Mouse (Mus musculus): ENCODE data around the gene Ap1m2.

The Ap1m2 gene

DNA sequence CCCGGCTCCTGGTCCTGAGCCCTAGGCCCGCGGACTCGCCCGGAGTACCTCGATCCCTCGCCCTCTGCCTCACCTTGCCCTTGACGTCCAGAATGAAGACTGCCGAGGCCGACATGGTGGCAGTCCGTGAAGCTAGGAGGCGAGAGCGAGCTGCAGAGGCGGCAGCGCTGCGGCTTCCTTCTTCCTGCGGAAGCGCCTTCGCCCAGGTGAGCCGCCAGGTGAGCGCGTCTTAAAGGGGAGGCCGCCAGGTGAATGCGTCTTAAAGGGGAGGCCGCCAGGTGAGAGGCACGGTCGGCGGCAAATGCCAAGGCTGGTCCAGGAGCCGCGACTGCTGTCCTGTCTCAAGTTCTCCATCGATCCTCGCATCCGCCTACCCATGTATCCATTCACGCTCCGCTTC is at the start of gene Ap1m2:
TSS of gene Ap1m2 (minus strand) at position 204 of the 400 bp plus-strand sequence.
- DNase-seq: no peak

DNA sequence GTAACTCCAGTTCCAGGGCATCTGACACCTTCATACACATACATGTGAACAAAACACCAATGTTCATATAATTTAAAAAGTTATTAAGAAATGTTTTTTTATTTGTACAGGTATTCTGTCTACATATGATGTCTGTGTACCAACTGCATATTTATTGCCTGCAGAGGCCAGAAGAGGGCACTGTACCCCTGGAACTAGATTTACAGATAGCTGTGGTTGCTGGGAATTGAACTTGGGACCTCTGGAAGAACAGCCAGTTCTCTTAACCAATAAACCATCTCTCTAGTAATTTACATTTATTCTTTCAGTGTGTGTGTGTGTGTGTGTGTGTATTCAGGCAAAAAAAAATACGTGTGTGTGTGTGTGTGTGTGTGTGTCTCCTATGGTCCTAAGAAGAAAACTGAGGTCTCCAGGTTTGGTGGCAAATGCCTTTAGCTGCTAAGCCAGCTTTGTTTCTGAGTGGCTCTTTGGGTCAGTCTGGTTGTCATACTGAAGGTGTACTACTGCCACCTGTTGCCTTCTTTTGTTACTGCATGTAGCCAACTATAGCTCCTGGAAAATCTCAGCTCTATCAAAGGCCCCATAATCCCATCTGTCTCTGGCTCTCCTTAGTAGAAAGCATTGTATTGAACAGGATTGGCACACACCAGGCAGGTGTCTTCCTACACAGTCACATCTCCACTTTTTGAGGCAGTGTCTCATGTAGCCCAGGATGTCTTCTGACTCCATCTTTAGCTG is 45.0 kb upstream of the Ap1m2 start:
- peak; percentile 35 to 52 for DNase-seq

DNA sequence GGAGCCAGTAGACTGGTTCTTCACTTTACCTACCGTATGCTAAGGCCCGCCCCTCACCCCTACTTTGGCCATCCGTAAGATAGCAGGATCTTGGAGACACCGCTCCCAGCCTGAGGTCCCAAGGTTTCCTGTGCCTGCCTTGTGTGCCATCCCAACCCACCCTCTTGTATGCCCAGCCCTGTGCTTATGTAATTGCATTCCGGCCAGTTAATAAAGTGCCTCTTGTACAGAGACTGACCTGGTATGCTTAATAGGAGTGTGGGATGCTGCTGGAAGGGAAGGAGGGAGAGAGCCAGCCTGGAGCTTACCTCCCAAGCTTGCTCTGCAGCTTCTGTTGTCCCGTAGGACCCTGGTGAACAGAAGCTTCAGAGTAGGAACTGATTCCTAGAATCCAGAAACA is 42.7 kb upstream of the Ap1m2 start:
- no peak for DNase-seq

DNA sequence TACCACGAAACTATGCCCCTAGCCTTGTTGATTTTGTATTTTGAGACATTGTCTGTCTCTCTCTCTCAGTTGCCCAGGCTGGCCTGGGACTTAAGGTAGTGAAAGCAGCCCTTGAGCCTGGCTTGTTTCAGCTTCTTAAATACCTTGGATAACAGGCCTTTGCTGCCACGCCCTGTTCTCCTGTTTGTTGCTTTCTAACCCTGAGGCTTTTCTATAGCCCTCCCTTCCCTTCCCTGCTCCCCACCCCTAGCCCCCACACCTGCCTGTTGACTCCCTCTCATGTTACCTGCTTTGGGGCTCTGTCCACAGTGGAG is 41.2 kb upstream of the Ap1m2 start:
- no peak for DNase-seq

DNA sequence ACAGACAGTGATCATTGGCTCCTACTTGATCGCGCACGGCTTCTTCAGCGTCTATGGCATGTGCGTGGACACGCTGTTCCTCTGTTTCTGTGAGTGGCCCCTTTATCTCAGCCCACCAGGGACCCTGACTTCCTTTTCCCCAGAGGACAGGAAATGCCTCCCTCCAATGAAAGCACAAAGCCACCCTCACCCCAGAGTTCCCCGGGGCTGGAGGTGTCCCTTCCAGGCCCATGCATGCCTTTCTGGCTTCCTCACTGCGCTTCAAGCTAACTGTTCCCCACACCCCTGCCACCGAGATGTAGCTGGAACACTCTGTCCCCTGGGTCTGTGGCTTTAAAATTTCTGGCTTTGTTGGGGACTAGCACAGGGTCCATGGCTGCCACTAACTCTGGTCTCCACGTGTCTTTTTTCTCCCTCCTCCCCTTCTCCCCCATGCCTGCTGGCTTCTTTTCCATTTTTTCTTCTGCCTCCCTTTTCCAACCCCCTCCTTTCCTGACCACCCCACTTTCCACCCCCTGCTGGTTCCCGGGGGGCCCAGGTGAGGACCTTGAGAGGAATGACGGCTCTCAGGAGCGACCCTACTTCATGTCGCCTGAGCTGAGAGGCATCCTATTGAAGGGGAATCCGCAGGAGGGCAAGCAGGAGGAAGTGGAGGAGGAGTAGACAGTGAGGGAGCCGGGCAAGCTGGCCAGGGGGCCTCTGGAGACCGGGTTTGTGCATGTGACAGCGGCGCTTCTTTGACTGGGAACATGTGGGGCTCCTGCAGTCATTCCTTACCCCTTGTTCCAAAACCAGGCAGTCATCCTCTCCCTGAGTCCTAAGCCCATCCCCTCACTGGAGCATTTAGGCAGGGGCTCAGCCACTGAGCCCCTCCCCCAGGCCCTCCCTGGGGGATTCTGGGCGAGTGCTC is 40.6 kb upstream of the Ap1m2 start:
- peak in 1 of 2 experiments; percentile 35 for DNase-seq

DNA sequence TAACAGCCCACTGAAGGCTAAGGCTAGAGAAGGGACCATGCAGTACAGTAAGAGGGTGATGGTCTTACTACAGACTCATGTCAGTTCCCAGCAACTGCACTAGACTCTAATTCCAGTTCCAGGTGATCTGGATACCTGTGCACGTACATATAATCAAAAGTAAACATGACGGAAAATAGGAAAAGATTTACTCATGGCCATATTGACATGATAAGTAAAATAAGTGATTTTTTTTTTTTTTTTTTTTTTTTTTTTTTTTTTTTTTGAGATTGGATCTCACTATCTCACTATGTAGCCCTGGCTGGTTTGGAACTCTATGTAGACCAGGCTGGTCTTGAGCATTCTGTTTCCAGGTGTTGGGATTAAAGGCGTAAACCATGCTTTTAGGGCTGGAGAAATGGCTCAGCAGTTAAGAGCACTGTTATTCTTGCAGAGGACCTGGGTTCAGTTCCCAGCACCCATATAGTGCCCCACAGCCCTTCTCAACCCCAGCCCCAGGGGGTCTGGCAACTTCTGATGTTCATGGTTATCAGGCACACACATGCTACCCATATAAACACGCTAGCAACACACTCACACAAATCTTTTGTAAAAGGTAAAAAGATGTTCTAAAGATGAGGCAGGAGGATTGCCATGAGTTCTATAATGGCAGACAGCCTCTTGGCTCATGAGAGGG is 39.7 kb upstream of the Ap1m2 start:
- DNase-seq: no peak

DNA sequence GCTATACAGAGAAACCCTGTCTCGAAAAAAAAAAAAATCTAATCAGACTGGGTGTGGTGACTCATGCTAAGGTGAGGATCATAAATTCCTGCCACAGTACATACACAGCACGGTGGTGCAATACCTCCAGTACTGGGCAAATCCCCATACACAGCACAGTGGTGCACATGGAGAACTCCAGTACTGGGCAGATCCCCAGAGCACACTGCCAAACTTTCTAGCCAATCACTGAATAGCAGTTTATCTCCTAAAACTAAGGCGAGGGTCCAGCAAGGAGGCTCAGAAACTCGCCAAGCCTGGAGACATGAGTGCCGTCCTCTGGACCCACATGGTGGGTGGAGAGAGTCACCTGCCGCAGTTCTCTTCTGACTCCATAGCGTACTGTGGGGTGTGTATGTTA is 39.0 kb upstream of the Ap1m2 start:
- no peak for DNase-seq

DNA sequence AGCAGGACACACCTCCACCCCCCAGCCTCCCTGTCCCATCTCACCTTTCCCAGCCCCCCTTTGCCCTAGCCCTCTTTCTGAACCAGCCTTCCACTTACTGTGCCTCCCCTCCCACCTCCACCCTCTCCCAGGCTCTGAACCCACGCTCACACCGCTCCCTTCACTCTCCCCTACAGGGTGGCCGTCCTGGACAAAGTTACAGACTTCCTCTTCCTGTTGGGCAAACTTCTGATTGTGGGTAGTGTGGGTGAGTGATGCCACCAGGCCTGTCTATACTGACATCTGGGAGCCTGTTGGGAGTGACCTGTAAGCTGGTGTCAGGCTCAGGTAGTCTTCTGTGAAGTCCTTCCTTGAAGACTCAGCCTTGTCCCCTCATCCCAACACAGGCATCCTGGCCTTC is 36.0 kb upstream of the Ap1m2 start:
- no peak for DNase-seq

DNA sequence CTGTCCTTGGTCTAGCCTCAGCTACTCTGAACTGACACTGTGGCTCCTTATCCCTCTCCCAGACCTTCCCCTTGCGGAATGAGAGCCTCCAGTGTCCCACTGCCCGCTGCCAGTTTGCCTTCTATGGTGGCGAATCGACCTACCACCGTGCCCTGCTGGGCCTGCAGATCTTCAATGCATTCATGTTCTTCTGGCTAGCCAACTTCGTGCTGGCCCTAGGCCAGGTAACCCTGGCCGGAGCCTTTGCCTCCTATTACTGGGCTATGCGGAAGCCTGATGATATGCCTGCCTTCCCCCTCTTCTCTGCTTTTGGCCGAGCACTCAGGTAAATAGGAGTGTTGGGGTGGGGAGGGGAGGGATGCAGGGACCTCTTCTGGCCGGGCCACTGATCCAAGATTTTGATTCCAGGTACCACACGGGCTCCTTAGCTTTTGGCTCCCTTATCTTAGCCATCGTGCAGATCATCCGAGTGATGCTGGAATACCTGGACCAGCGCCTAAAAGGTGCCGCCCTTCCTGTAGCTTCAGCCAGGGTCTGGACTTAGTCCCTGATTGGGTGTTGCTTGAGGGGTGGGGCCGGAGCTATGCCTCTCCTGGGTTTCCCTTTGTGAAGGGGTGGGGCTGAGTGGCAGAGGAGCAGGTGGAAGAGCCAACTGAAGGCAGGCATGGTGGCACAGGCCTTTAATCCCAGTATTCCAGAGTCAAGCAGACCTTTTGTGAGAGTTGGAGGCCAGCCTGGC is 34.7 kb upstream of the Ap1m2 start:
- no peak for DNase-seq

DNA sequence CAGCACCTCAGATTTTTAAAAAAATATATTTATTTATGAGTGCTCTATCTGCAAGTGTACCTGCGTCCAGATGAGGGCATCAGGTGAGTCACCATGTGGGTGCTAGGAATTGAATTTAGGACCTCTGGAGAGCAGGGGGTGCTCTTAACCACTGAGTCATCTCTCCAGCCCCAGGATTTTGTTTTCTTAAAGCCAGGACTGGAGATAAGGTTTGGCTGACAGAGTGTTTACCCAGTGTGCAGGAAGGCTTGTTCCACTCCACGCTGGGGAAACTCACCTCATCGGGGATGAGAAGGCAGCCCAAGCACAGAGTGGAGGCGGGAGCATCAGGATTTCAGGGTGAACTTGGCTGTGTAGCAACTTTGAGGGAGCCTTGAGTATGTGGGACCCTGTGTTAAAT is 28.3 kb upstream of the Ap1m2 start:
- DNase-seq: no peak

DNA sequence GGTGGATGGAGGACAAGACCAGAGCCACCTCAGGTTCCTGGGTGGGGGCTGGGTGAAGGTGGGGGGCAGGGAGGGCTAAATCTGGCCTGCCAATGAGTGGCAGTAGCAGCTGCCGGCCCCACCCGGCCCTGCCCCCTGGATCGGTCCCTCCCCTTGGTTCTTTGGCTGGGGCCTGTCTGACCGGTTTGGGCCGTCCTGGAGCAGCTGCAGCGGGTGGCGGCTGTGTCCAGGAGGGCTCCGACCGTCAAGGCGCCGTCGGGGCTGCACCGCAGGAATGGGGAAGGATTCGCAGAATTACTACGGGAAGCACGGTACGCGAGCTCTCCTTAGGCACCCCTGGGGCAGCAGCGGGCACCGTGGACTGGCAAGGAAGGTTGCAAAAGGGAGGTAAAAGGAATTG is 25.5 kb upstream of the Ap1m2 start:
- no peak for DNase-seq

DNA sequence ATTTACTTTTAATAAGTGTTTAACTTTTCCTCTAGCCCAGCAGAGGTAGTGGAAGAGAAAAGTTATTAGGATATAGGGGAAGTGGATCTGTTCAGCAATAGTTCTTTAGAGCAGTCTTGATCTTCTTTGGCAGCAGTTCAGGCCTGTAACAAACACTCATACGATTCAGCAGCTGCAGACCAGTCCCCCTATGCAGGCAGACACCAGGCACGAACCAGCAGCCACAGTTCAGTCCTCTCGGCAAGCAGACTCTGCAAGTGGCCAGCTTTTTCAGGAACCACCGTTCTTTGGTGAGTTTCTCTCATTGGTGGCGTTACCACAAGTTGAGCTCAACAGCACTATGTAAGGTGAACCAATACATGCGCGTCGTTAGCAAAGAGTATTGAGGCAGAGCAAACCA is 24.4 kb upstream of the Ap1m2 start:
- no peak for DNase-seq

DNA sequence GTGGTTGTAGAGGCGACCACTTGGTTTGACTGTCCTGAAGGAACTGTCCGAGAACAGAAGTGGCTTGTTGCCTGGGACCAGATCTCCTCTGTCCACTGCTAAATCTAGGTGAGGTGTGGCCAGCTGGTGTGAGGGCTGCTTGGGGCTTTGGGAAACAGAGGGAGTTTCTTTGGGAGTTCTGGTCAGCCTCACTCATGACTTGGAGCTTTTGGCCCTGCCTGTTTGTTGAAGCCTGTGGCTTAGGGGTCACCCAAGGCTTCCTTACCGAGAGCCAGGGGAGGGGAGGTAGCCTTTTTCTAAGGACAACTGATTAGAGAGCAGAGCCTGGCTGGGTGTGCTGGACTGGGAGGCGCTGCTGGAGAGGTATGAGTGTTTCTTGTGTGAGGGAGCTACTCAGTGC is 23.3 kb upstream of the Ap1m2 start:
- DNase-seq: peak in 1 of 2 experiments; percentile 7

DNA sequence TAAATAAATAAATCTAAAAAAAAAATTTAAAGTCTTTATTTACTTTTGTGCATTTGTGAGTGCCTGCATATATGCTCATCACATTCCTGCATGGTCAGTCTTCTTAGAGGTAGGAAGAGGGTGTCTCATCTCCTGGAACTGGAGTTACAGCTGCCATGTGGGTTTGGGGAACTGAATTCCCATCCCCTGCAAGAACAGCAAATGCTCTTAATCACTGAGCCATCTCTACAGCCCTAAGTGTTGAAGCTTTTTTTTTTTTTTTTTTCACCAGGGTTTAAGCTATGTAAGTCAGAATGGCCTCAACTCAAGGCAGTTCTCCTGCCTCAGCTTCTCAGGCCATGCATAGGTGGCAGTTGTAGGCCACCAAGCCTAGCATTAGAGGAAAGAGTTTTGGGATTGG is 22.6 kb upstream of the Ap1m2 start:
- no peak for DNase-seq

DNA sequence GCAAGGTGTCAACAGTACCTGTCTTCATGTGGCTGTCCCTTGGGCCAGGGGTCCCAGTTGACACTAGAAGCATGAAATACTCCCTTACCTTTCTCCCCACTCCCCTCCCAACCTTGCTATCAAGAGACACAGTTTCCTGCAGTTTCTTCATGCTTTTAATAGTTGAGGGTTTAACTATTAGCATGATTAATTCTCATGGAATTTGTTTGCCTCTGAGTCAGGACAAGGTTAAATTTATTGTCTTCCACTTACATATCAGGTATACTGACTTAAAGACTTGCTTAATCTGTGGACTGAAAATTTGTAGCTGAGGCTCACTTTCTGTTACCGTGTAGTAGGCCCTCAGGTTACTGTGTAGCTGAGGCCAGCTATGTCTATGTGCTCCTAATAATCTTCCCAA is 21.4 kb upstream of the Ap1m2 start:
- no peak for DNase-seq

DNA sequence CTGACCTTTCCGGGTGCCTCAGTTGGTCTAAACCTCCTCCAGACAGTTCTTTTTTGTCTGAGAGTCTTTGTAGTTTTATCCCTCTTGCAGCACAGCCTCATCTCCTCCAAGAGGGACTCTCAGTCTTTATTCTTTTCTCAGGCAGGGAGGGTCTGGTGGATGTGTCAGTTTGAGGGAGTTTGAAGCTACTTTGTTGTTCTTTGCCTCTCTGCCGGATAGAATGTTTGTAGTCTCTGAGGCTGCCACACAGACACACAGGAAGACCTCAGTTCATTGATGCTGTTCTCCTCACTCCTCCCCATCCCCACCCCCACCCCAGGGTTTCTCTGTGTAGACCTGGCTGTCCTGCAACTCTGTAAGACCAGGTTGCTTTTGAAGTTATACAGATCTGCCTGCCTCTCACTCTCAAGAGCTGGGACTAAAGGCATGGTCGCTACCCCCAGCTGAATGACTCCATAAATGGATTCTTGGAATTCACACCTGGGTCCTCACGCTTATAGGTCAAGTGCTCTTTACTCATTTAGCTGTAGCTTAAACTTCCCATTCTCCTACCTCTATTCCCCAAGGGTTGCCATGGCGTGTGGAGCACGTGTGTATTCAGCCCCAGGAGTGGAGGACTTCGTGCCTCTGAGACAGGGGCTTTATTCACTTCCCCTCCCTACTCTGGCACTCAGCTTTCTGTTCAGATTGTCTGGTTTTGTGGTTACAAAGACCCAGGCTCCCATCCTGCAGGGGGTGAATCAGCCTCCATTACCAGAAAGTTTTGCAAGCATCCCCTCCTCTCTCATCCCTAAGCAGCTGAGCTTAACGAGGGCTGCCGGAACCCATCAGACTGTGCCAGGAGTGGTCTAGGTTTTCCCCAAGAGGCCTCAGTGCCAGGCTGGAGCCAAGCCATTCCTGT is 20.3 kb upstream of the Ap1m2 start:
- DNase-seq: peak; percentile 55 to 66

DNA sequence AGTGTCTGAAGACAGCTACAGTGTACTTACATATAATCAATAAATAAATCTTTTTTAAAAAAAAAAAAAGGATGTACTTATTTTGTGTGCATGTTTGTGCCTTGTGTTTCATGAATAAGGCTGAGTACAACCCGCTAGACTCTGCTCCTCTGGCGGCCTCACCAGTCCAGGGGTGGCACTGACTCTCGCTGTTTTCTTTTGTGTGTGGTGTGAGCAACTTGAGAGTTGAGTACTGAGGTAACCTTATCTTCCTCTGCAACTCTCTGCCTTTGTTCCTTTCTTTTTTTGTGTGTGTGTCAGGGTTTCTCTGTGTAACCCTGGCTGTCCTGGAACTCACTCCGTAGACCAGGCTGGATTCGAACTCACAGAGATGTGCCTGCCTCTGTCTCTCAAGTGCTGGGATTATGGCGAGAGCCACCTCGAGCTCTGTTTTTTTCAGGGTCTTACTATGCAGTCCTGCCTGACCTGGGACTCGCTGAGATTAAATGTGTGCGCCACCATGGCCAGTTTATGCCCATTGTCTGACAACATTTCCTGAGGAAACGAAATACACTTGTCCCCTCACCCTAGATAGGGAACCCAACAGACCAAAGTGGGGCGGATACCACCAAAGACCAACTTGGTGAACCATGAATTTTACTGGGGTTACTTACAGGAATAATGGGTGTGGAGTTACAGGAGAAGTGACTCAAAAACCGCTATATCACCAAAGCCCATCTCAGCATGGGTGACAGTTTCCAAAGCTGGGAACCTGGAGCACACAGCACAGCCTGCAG is 19.4 kb upstream of the Ap1m2 start:
- peak in 1 of 2 experiments; percentile 27 for DNase-seq

DNA sequence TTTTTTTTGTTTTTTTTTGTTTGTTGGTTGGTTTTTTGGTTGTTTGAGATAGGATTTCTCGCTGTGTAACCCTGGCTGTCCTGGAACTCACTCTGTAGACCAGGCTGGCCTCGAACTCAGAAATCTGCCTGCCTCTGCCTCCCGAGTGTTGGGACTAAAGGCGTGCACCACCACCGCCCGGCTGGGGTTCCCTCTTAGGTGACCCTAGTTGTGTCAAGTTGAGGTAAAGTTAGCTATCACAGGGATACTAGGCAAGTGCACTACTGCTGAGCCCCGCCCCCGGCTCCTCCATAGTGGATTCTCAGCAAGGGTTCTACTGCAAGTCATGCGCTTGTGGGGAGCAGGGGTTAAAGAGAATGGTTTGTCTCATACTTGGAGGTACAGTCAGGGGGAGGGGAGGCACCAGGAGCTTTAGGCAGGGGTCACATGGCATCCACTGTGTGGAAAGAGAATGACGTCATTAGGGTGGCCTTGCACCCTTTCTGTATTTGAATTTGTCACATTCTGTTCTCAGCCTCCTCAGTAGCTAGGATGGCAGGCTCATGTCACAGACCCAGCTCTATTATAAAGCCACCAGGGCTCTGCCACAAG is 17.7 kb upstream of the Ap1m2 start:
- peak; percentile 29 to 51 for DNase-seq

DNA sequence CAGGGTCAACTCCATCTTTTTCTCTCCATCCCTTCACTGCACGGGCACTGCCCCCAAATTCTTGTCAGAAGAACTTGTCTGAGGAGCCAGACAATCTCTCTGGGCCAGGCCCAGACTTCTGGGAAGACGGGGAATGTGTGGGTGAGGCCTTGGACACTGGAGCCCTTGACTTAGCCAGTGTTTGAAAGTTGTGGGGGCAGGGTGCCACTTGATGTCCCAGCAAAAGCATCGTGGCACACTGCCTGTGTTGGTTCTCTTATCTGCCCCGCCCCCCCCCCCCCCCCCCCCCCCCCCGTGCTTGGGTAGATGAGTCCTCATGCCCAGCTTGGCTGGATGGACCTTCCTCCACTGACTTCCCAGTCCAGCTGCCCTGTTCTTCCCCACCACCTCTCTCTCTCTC is 16.9 kb upstream of the Ap1m2 start:
- DNase-seq: peak in 1 of 2 experiments; percentile 38

DNA sequence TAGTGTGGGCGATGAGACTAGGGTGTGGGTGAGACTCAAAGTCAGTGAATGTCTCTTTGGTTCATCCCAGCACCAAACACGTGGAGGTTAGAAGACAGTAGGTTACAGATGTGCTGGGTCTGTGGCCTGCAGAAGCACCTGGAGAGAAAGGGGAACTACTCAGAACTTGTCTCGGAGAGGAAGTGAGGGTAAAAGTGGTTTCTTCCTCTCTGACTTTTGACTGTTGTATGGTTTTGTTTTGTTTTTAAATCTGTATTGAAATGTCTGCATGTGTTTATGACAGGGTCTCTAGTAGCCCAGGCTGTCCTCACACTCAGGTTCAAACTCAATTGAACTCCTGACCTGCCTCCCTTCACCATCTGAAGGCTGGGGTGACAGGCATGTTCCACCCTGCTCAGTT is 15.9 kb upstream of the Ap1m2 start:
- peak; percentile 59 to 75 for DNase-seq

DNA sequence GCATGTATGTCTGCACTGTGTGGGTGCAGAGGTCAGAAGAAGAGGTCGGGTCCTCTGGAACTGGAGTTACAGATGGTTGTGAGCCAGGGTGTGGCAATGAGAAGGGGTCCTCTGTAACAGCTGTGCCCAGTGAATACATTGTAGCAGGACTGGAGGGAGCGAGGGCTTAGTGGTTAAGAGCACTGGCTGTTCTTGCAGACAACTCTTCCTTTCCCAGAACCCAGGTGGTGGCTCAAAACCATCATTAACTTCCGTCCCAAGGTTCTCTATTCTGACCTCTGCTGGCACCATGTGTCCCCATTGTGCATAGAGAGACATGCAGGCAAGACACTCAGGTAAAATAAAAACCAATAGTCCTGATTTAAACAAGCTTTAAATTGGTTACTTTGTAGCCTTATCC is 15.4 kb upstream of the Ap1m2 start:
- DNase-seq: peak; percentile 49 to 52
